Mouse (Mus musculus): ENCODE data around the gene Fam166b.

DNA sequence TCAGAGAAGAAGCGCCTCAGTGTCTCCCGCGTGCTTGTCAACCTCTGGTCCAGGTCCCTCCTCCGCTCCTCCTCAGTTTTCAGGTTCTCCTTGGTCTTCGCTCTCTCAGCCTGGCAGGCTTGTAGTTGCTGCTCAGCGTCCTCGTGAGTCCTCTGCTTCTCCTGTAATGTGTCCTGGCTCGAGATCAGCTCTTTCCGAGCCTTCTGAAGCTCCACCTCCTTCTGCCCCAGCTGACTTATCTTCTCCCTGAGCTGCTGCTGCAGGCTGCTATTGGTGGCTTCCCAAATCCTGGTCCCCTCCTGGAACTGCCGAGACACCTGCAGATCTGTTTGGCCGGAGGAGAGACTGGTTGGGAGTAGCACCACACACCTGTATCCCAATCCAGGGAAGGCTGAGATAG, 23.4 kb upstream of the Fam166b start:
- TF ChIP-seq POLR2A (IDR thresholded peaks at IDR 0.05; ENCODE audit: low read depth, low read length), result no peak
- TF ChIP-seq CTCF (conservative IDR thresholded peaks at IDR 0.05; ENCODE audit: insufficient read depth, insufficient read length, low read depth, low read length), result no peak
